Mouse (Mus musculus): ENCODE measurements at regions not wholly inside any gene's neighbourhood (a gene's known extent, or its start where the extent isn't known, plus 50 kb on each side); places are given as distances from the start of the nearest gene placed in this dataset.

DNA sequence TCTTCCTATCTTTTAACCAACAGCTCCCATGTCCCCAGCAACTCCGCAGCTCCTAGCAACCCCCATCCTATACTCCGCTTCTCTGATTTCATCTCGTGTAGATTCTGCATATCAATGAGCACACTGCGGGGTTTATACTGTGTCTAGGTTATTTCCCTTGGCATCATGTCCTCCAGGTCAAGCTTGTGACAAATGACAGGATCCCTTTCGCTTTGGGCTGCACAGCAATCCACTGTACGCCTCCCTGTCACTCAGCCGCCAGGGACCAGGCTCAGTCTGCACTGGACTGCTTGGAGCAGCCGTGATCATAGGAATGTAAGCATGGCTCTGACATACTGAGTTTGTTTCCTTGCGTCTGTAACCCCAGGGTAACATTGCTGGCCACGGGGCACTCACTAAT is 75.9 kb upstream of the Klf14 start:
- TF ChIP-seq CTCF (IDR thresholded peaks at IDR 0.05; ENCODE audit: extremely low read depth, insufficient read depth, low read length) (no peak), POLR2A (IDR thresholded peaks at IDR 0.05; ENCODE audit: extremely low read depth, insufficient read depth, low read length) (no peak)

Measured in cortical plate, adult 2 months (tissue).